Mouse (Mus musculus): ENCODE results near the gene Rnf208. TPM values are rescaled to one million over a fixed set of nuclear protein-coding genes. Genes with fewer than 3 reads are reported as not detected.

Rnf208 gene
- polyA plus RNA-seq, 1 experiment from 2014 or later, result 34.0 TPM

- Histone ChIP-seq H3K27me3 (ENCODE audit: control insufficient read depth, insufficient read depth, low read length) (peaks cover 13% of the 10 kb centered on the region), H3K4me3 (ENCODE audit: low read depth, low read length) (no peak overlapping the region), H3K36me3 (ENCODE audit: control insufficient read depth, insufficient read depth, low read length) (peaks cover 17% of the 10 kb centered on the region), H3K27ac (ENCODE audit: low read depth, low read length) (no peak overlapping the region), H3K9ac (ENCODE audit: low read length) (no peak overlapping the region), H3K4me2 (ENCODE audit: low read depth) (no peak overlapping the region), H3K9me3 (ENCODE audit: control insufficient read depth, low read length) (no peaks in the 10 kb centered on the region), H3K4me1 (ENCODE audit: control insufficient read depth, insufficient read depth, low read length) (no peaks in the 10 kb centered on the region)
- 91% methylated on average over 2 of the region's 2 CpGs for WGBS
- ATAC-seq (ENCODE audit: insufficient read depth, low FRiP score, low TSS enrichment) (no peak), DNase-seq (ENCODE audit: low spot score) (no peak)
Observed at GRCm38 (mm10) chr2:25200631-25201030, 41.4 kb upstream of the Rnf208 start.

- Histone ChIP-seq H3K4me2 (ENCODE audit: low read depth) (no peak overlapping the region), H3K27ac (ENCODE audit: low read depth, low read length) (no peak overlapping the region), H3K4me3 (ENCODE audit: low read depth, low read length) (no peak overlapping the region), H3K36me3 (ENCODE audit: control insufficient read depth, insufficient read depth, low read length) (peaks cover 22% of the 10 kb centered on the region), H3K27me3 (ENCODE audit: control insufficient read depth, insufficient read depth, low read length) (no peaks in the 10 kb centered on the region), H3K9ac (ENCODE audit: low read length) (no peak overlapping the region), H3K4me1 (ENCODE audit: control insufficient read depth, insufficient read depth, low read length) (no peaks in the 10 kb centered on the region), H3K9me3 (ENCODE audit: control insufficient read depth, low read length) (no peaks in the 10 kb centered on the region)
- DNase-seq (ENCODE audit: low spot score) (no peak), ATAC-seq (ENCODE audit: insufficient read depth, low FRiP score, low TSS enrichment) (no peak)
- 71% methylated on average over 4 of the region's 4 CpGs for WGBS
Observed at GRCm38 (mm10) chr2:25203631-25204214, 38.3 kb upstream of the Rnf208 start.

GRCm38 (mm10) chr2:25207593-25207992 lies 34.5 kb upstream of the Rnf208 start:
- no peak overlapping the region for H3K27ac ChIP-seq (ENCODE audit: low read depth, low read length)
- H3K27me3 ChIP-seq (ENCODE audit: control insufficient read depth, insufficient read depth, low read length), result no peaks in the 10 kb centered on the region
- ATAC-seq (ENCODE audit: insufficient read depth, low FRiP score, low TSS enrichment), result no peak
- no peaks in the 10 kb centered on the region for H3K9me3 ChIP-seq (ENCODE audit: control insufficient read depth, low read length)
- H3K9ac ChIP-seq (ENCODE audit: low read length), result no peak overlapping the region
- no peak for DNase-seq (ENCODE audit: low spot score)
- no peak overlapping the region for H3K4me3 ChIP-seq (ENCODE audit: low read depth, low read length)
- H3K4me2 ChIP-seq (ENCODE audit: low read depth), result no peak overlapping the region
- peaks cover 10% of the 10 kb centered on the region for H3K4me1 ChIP-seq (ENCODE audit: control insufficient read depth, insufficient read depth, low read length)
- H3K36me3 ChIP-seq (ENCODE audit: control insufficient read depth, insufficient read depth, low read length), result peaks cover 17% of the 10 kb centered on the region
- 74% methylated on average over 1 of the region's 1 CpGs for WGBS

GRCm38 (mm10) chr2:25210686-25211085 lies 31.4 kb upstream of the Rnf208 start:
- Histone ChIP-seq H3K9me3 (ENCODE audit: control insufficient read depth, low read length) (no peaks in the 10 kb centered on the region), H3K4me2 (ENCODE audit: low read depth) (peak overlapping the region; percentile 91), H3K4me3 (ENCODE audit: low read depth, low read length) (peak overlapping the region; percentile 87), H3K36me3 (ENCODE audit: control insufficient read depth, insufficient read depth, low read length) (peaks cover 5% of the 10 kb centered on the region), H3K27me3 (ENCODE audit: control insufficient read depth, insufficient read depth, low read length) (no peaks in the 10 kb centered on the region), H3K9ac (ENCODE audit: low read length) (peak overlapping the region; percentile 92), H3K27ac (ENCODE audit: low read depth, low read length) (peak overlapping the region; percentile 78), H3K4me1 (ENCODE audit: control insufficient read depth, insufficient read depth, low read length) (peaks cover 10% of the 10 kb centered on the region)
- ATAC-seq (ENCODE audit: insufficient read depth, low FRiP score, low TSS enrichment), result no peak
- DNase-seq (ENCODE audit: low spot score), result no peak
- WGBS, result under 1% methylated on average over 24 of the region's 24 CpGs

- Histone ChIP-seq H3K36me3 (ENCODE audit: control insufficient read depth, insufficient read depth, low read length) (no peaks in the 10 kb centered on the region), H3K27ac (ENCODE audit: low read depth, low read length) (peak within 1 kb of the TSS; percentile 78), H3K27me3 (ENCODE audit: control insufficient read depth, insufficient read depth, low read length) (no peaks in the 10 kb centered on the region), H3K4me1 (ENCODE audit: control insufficient read depth, insufficient read depth, low read length) (peaks cover 10% of the 10 kb centered on the region), H3K4me2 (ENCODE audit: low read depth) (peak within 1 kb of the TSS; percentile 91), H3K9me3 (ENCODE audit: control insufficient read depth, low read length) (no peaks in the 10 kb centered on the region), H3K9ac (ENCODE audit: low read length) (peak within 1 kb of the TSS; percentile 92), H3K4me3 (ENCODE audit: low read depth, low read length) (peak within 1 kb of the TSS; percentile 87)
- peak; percentile 93 for ATAC-seq (ENCODE audit: insufficient read depth, low FRiP score, low TSS enrichment)
- DNase-seq (ENCODE audit: low spot score), result peak; percentile 91
- WGBS, result under 1% methylated on average over 44 of the region's 44 CpGs
Observed at GRCm38 (mm10) chr2:25211121-25211670, 30.9 kb upstream of the Rnf208 start, which contains the start of gene Nelfb. Gene Nelfb, minus strand, starts transcription at chr2:25211489.

DNA sequence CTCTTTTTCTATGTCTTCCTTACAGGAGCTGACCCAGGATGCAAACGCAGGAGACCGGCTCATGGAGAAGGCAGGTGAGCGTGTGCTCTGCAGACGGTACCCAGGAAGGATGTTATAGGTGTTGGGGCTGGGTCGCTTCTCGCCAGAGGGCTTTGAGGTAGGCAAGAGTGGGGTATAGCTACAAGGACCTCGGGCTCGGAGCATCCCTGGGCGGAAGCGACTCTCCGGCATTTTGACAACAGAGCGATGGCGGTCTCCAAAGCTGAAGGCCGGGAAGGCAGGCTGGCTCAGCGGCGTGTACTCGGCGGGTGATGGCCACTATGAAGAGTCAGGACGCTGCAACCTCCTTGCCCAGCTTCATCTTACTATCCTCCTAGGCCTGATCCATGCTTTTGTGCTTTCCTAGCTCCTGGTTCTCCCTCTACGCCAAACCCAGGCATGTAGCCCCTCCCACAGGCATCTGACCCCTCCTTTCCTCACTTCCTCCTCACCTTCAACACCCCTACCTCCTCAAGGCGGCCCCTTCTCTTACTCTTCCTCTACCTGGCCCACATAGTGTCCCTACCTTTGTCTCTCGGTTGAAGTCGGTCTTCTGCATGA lies 28.7 kb upstream of the Rnf208 start:
- Histone ChIP-seq H3K27ac (ENCODE audit: low read depth, low read length) (no peak overlapping the region), H3K9ac (ENCODE audit: low read length) (no peak overlapping the region), H3K4me1 (ENCODE audit: control insufficient read depth, insufficient read depth, low read length) (peaks cover 10% of the 10 kb centered on the region), H3K4me3 (ENCODE audit: low read depth, low read length) (no peak overlapping the region), H3K36me3 (ENCODE audit: control insufficient read depth, insufficient read depth, low read length) (no peaks in the 10 kb centered on the region), H3K9me3 (ENCODE audit: control insufficient read depth, low read length) (no peaks in the 10 kb centered on the region), H3K27me3 (ENCODE audit: control insufficient read depth, insufficient read depth, low read length) (no peaks in the 10 kb centered on the region), H3K4me2 (ENCODE audit: low read depth) (no peak overlapping the region)
- DNase-seq (ENCODE audit: low spot score) (no peak), ATAC-seq (ENCODE audit: insufficient read depth, low FRiP score, low TSS enrichment) (no peak)
- WGBS, result 64% methylated on average over 23 of the region's 23 CpGs

- Histone ChIP-seq H3K9me3 (ENCODE audit: control insufficient read depth, low read length) (no peaks in the 10 kb centered on the region), H3K36me3 (ENCODE audit: control insufficient read depth, insufficient read depth, low read length) (no peaks in the 10 kb centered on the region), H3K4me3 (ENCODE audit: low read depth, low read length) (no peak within 1 kb of the TSS), H3K27me3 (ENCODE audit: control insufficient read depth, insufficient read depth, low read length) (no peaks in the 10 kb centered on the region), H3K27ac (ENCODE audit: low read depth, low read length) (no peak within 1 kb of the TSS), H3K4me2 (ENCODE audit: low read depth) (no peak within 1 kb of the TSS), H3K9ac (ENCODE audit: low read length) (no peak within 1 kb of the TSS), H3K4me1 (ENCODE audit: control insufficient read depth, insufficient read depth, low read length) (peaks cover 10% of the 10 kb centered on the region)
- ATAC-seq (ENCODE audit: insufficient read depth, low FRiP score, low TSS enrichment), result no peak
- WGBS, result 85% methylated on average over 3 of the region's 3 CpGs
- no peak for DNase-seq (ENCODE audit: low spot score)
Observed at GRCm38 (mm10) chr2:25214444-25214843, 27.6 kb upstream of the Rnf208 start, which contains the start of gene Stpg3. Gene Stpg3, minus strand, starts transcription at chr2:25214637.

GRCm38 (mm10) chr2:25217666-25218065 lies 24.4 kb upstream of the Rnf208 start:
- H3K36me3 ChIP-seq (ENCODE audit: control insufficient read depth, insufficient read depth, low read length), result no peaks in the 10 kb centered on the region
- H3K27me3 ChIP-seq (ENCODE audit: control insufficient read depth, insufficient read depth, low read length), result no peaks in the 10 kb centered on the region
- no peaks in the 10 kb centered on the region for H3K4me1 ChIP-seq (ENCODE audit: control insufficient read depth, insufficient read depth, low read length)
- H3K27ac ChIP-seq (ENCODE audit: low read depth, low read length), result no peak overlapping the region
- no peak overlapping the region for H3K4me2 ChIP-seq (ENCODE audit: low read depth)
- 60% methylated on average over 2 of the region's 2 CpGs for WGBS
- ATAC-seq (ENCODE audit: insufficient read depth, low FRiP score, low TSS enrichment) (no peak), DNase-seq (ENCODE audit: low spot score) (no peak)
- no peaks in the 10 kb centered on the region for H3K9me3 ChIP-seq (ENCODE audit: control insufficient read depth, low read length)
- no peak overlapping the region for H3K4me3 ChIP-seq (ENCODE audit: low read depth, low read length)
- no peak overlapping the region for H3K9ac ChIP-seq (ENCODE audit: low read length)

DNA sequence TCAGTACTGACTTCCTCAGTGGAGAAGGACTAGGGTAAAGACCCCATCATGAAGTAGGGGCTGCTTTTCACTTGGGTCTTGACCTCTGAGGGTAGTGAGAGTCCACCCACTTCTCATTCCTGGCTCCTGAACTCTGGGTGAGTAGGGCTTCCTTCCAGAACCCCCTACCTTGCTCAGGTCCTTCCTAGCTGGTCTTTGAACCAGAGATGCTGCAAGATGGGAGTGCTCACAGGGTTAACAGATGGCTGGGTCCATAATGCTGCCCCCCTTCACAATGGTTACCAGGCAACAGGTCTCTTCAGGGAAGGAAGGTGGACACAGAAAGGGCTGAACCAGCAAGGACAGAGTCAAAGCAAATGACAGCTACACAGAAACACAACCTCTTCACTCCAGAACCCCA lies 23.6 kb upstream of the Rnf208 start, which contains the start of gene Fam166a:
Gene Fam166a (plus strand): TSS at position 301 of the 400 bp plus-strand sequence.
- DNase-seq (ENCODE audit: low spot score) (no peak), ATAC-seq (ENCODE audit: insufficient read depth, low FRiP score, low TSS enrichment) (no peak)
- Histone ChIP-seq H3K4me3 (ENCODE audit: low read depth, low read length) (no peak within 1 kb of the TSS), H3K27ac (ENCODE audit: low read depth, low read length) (no peak within 1 kb of the TSS), H3K36me3 (ENCODE audit: control insufficient read depth, insufficient read depth, low read length) (no peaks in the 10 kb centered on the region), H3K4me2 (ENCODE audit: low read depth) (no peak within 1 kb of the TSS), H3K9me3 (ENCODE audit: control insufficient read depth, low read length) (no peaks in the 10 kb centered on the region), H3K27me3 (ENCODE audit: control insufficient read depth, insufficient read depth, low read length) (no peaks in the 10 kb centered on the region), H3K9ac (ENCODE audit: low read length) (no peak within 1 kb of the TSS), H3K4me1 (ENCODE audit: control insufficient read depth, insufficient read depth, low read length) (peaks cover 3% of the 10 kb centered on the region; the same call in 1 of the 2 replicates)
